Mouse (Mus musculus): Measurements from ENCODE around the gene A1bg. TPM values are rescaled to one million over a fixed set of nuclear protein-coding genes. Genes with fewer than 3 reads are reported as not detected.

A1bg gene
- polyA plus RNA-seq (2015; fragmentation: Nextera tagmentation; extraction: Ambion mirVana), result not detected in 2 replicates

GRCm38 (mm10) chr15:60922912-60923311, at the start of gene A1bg:
A1bg (minus strand) TSS chr15:60923012.

GRCm38 (mm10) chr15:60853231-60853999, 69.4 kb downstream of the A1bg start, which contains the start of gene Fam84b:
Fam84b (minus strand) TSS chr15:60853778.

Other genes with a start within 250 kb of the A1bg start
- gene Fam84b, start 69.2 kb downstream of the A1bg start, polyA plus RNA-seq (2015; fragmentation: Nextera tagmentation; extraction: Ambion mirVana), result 2.0 and 3.1 TPM in 2 replicates

All from skeletal muscle tissue, postnatal 0 days (tissue).